Mouse (Mus musculus) lung, embryonic 16.5 days (tissue): ENCODE data around the gene Ppm1m. TPM values are rescaled to one million over a fixed set of nuclear protein-coding genes. Genes with fewer than 3 reads are reported as not detected.

ENCODE experiments used
- ATAC-seq: fragments of 200-750 bp; cut with Nextera tagmentation; 2 replicates; pipeline ENCODE4 v1.8.0; 2017; ENCODE audit warnings: low read depth, mild to moderate bottlenecking, moderate library complexity
- H3K27ac ChIP-seq: fragments of 300-500 bp; sonication (generic); 2 replicates; pipeline ENCODE4 v1.5.1; 2014; ENCODE audit warnings: mild to moderate bottlenecking, control low read depth, low read length
- H3K27me3 ChIP-seq: fragments of 300-500 bp; sonication (generic); 2 replicates; pipeline ENCODE4 v1.6.1; 2014; ENCODE audit warnings: low read depth, low read length, mixed read lengths; ENCODE audit not compliant: control insufficient read depth, insufficient read depth
- H3K36me3 ChIP-seq: fragments of 300-500 bp; sonication (generic); 2 replicates; pipeline ENCODE4 v1.6.1; 2014; ENCODE audit warnings: low read length; ENCODE audit not compliant: control insufficient read depth, insufficient read depth
- H3K4me1 ChIP-seq: fragments of 300-500 bp; sonication (generic); replicated peaks from 2 replicates; pipeline ENCODE4 v1.6.1; 2014; ENCODE audit warnings: low read length, mixed read lengths; ENCODE audit not compliant: control insufficient read depth, insufficient read depth
- H3K4me2 ChIP-seq: fragments of 300-500 bp; sonication (generic); 2 replicates; pipeline ENCODE4 v1.6.1; 2014; ENCODE audit warnings: low read depth, low read length, control low read depth
- H3K4me3 ChIP-seq: fragments of 300-500 bp; sonication (generic); 2 replicates; pipeline ENCODE4 v1.5.1; 2014; ENCODE audit warnings: mild to moderate bottlenecking, low read length, control low read depth
- H3K9ac ChIP-seq: fragments of 300-500 bp; sonication (generic); 2 replicates; pipeline ENCODE4 v1.6.1; 2014; ENCODE audit warnings: low read length, control low read depth
- H3K9me3 ChIP-seq: fragments of 300-500 bp; sonication (generic); 2 replicates; pipeline ENCODE4 v1.6.1; 2016; ENCODE audit warnings: low read length; ENCODE audit not compliant: control insufficient read depth
- WGBS: fragments of 180-500 bp; shearing (Covaris S2); extraction: QIAGEN DNeasy Blood & Tissue Kit; methylation state at CpG from one replicate; pipeline ENCODE4 v1.1.7; 2014; 5-methylcytosine and 5-hydroxymethylcytosine counted together
- polyA plus RNA-seq: library from polyadenylated mRNA; unstranded; fragments of >200 nt; fragmentation: Nextera tagmentation; extraction: Ambion mirVana; gene quantifications from 2 replicates; pipeline ENCODE4 v1.2.1, GENCODE M21; 2015

Gene Ppm1m
- polyA plus RNA-seq, 1 experiment from 2014 or later = 53.1 TPM

GRCm38 (mm10) chr9:106179964-106180363 lies 19.6 kb downstream of the Ppm1m start:
- H3K36me3 ChIP-seq = peaks cover 60% of the 10 kb centered on the region
- H3K4me2 ChIP-seq = no peak overlapping the region
- H3K27ac ChIP-seq = no peak overlapping the region
- H3K4me1 ChIP-seq = peaks cover 10% of the 10 kb centered on the region
- H3K27me3 ChIP-seq = no peaks in the 10 kb centered on the region
- ATAC-seq = no peak
- no peak overlapping the region for H3K4me3 ChIP-seq
- WGBS = 88% methylated on average over 3 of the region's 3 CpGs
- H3K9me3 ChIP-seq = no peaks in the 10 kb centered on the region
- no peak overlapping the region for H3K9ac ChIP-seq

DNA sequence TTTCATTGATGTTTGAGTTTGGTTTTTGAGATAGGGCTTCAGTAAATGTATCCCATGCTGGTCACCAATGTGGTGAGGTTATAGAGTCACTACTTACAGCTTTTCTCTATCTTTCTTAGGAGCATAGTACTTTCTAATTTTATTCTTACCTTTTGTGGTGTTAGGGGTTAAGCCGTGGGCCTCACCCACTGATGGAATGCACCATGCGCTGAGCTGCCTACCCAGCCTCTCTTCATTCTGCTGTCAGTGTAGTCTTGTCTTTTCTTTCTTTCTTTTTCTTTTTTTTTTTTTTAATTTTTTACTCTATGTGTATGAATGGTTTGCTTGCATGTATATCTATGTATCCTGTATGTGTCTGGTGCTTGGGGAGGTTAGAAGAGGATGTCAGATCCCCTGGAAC lies 20.1 kb downstream of the Ppm1m start:
- H3K9ac ChIP-seq = no peak overlapping the region
- no peak for ATAC-seq
- H3K4me3 ChIP-seq = no peak overlapping the region
- no peak overlapping the region for H3K4me2 ChIP-seq
- H3K27ac ChIP-seq = no peak overlapping the region
- H3K36me3 ChIP-seq = peaks cover 55% of the 10 kb centered on the region
- WGBS = 78% methylated on average over 2 of the region's 2 CpGs
- H3K4me1 ChIP-seq = peaks cover 14% of the 10 kb centered on the region
- H3K9me3 ChIP-seq = no peaks in the 10 kb centered on the region
- H3K27me3 ChIP-seq = no peaks in the 10 kb centered on the region

DNA sequence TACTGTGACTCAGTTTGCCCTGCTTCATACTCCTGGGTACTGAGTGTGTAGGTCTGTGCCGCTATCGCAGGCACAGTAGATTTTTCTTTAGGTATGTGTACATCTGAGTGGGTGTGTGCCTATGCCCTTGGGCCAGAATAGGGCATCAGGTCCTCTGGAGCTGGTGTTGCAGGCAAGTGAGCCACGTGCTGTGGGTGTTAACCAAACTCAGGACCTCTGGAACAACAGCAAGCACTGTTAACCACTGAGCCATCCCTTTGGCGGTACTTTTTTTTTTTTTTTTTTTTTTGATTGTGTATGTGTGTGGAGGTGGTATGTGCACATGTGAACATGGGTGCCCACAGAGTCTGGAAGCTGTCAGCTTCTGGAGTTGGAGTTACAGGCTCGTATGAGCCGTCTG lies 21.7 kb downstream of the Ppm1m start:
- Histone ChIP-seq H3K4me2 (no peak overlapping the region), H3K9me3 (no peaks in the 10 kb centered on the region), H3K9ac (no peak overlapping the region), H3K27ac (no peak overlapping the region), H3K27me3 (no peaks in the 10 kb centered on the region), H3K4me3 (no peak overlapping the region), H3K36me3 (peaks cover 42% of the 10 kb centered on the region), H3K4me1 (peaks cover 26% of the 10 kb centered on the region)
- ATAC-seq = no peak
- WGBS = 89% methylated on average over 6 of the region's 6 CpGs

DNA sequence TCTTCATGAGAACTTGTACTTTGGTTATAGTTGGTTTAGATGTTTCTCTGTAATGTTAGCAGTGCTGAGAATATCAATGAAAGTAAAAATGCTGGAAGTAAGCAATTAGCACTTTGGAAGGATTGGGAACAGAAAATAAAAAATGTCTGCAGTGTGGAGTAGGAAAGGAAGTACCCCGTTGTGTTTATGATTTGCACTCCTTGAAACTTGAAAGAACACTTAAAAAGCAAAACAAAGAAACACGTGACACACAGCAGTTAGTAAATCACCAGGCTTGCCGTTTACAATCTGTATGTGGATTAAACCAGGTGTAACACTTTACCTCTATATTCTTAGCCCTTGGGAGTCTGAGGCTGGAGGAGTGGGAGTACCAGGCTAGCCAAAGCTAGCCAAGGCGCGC lies 22.8 kb downstream of the Ppm1m start:
- Histone ChIP-seq H3K4me2 (no peak overlapping the region), H3K36me3 (peaks cover 37% of the 10 kb centered on the region), H3K9ac (no peak overlapping the region), H3K27ac (no peak overlapping the region), H3K4me3 (no peak overlapping the region), H3K4me1 (peaks cover 26% of the 10 kb centered on the region), H3K27me3 (no peaks in the 10 kb centered on the region), H3K9me3 (no peaks in the 10 kb centered on the region)
- WGBS = 78% methylated on average over 5 of the region's 5 CpGs
- no peak for ATAC-seq

GRCm38 (mm10) chr9:106175552-106176200 lies 23.9 kb downstream of the Ppm1m start:
- peaks cover 26% of the 10 kb centered on the region for H3K36me3 ChIP-seq
- H3K27ac ChIP-seq = no peak overlapping the region
- ATAC-seq = no peak
- 65% methylated on average over 3 of the region's 3 CpGs for WGBS
- no peak overlapping the region for H3K9ac ChIP-seq
- no peaks in the 10 kb centered on the region for H3K9me3 ChIP-seq
- H3K4me2 ChIP-seq = no peak overlapping the region
- no peak overlapping the region for H3K4me3 ChIP-seq
- H3K4me1 ChIP-seq = peaks cover 26% of the 10 kb centered on the region
- no peaks in the 10 kb centered on the region for H3K27me3 ChIP-seq

GRCm38 (mm10) chr9:106173363-106173762 lies 26.2 kb downstream of the Ppm1m start:
- Histone ChIP-seq H3K9ac (no peak overlapping the region; the same call in 1 of the 2 replicates), H3K9me3 (no peaks in the 10 kb centered on the region), H3K36me3 (peaks cover 12% of the 10 kb centered on the region), H3K4me3 (peak overlapping the region; percentile 37), H3K4me1 (peaks cover 26% of the 10 kb centered on the region), H3K27me3 (no peaks in the 10 kb centered on the region), H3K4me2 (peak overlapping the region; percentile 67), H3K27ac (no peak overlapping the region)
- ATAC-seq = no peak
- WGBS = 55% methylated on average over 2 of the region's 2 CpGs

- no peaks in the 10 kb centered on the region for H3K27me3 ChIP-seq
- H3K27ac ChIP-seq = no peak overlapping the region
- peaks cover 26% of the 10 kb centered on the region for H3K4me1 ChIP-seq
- H3K4me2 ChIP-seq = peak overlapping the region; percentile 67
- H3K9ac ChIP-seq = peak overlapping the region; percentile 92
- peak overlapping the region; percentile 78 for H3K4me3 ChIP-seq
- H3K36me3 ChIP-seq = peaks cover 8% of the 10 kb centered on the region
- no peak for ATAC-seq
- H3K9me3 ChIP-seq = no peaks in the 10 kb centered on the region
- WGBS = 0% methylated on average over 3 of the region's 3 CpGs
These were observed 27.0 kb downstream of the Ppm1m start for GRCm38 (mm10) chr9:106172527-106172926.

- Histone ChIP-seq H3K27ac (peak overlapping the region; percentile 94), H3K4me1 (peaks cover 26% of the 10 kb centered on the region), H3K4me2 (peak overlapping the region; percentile 67), H3K36me3 (peaks cover 3% of the 10 kb centered on the region), H3K9me3 (no peaks in the 10 kb centered on the region), H3K9ac (peak overlapping the region; percentile 92), H3K27me3 (no peaks in the 10 kb centered on the region), H3K4me3 (peak overlapping the region; percentile 78)
- ATAC-seq = peak; percentile 66
- WGBS = under 1% methylated on average over 29 of the region's 30 CpGs
These were observed 28.0 kb downstream of the Ppm1m start for GRCm38 (mm10) chr9:106171346-106172158.

- under 1% methylated on average over 68 of the region's 81 CpGs for WGBS
- H3K9ac ChIP-seq = peak within 1 kb of the TSS; percentile 92
- H3K4me3 ChIP-seq = peak within 1 kb of the TSS; percentile 78
- no peaks in the 10 kb centered on the region for H3K9me3 ChIP-seq
- peak within 1 kb of the TSS; percentile 67 for H3K4me2 ChIP-seq
- H3K27ac ChIP-seq = peak within 1 kb of the TSS; percentile 94
- H3K36me3 ChIP-seq = no peaks in the 10 kb centered on the region
- peak; percentile 95 for ATAC-seq
- no peaks in the 10 kb centered on the region for H3K27me3 ChIP-seq
- H3K4me1 ChIP-seq = peaks cover 22% of the 10 kb centered on the region
These were observed 28.8 kb downstream of the Ppm1m start, which contains the start of gene Wdr82 for GRCm38 (mm10) chr9:106170556-106171345. Wdr82 (plus strand) TSS chr9:106170928.
